Mouse (Mus musculus): Measurements from ENCODE around the gene Cdkn2aip. TPM values are rescaled to one million over a fixed set of nuclear protein-coding genes. Genes with fewer than 3 reads are reported as not detected.

Cdkn2aip gene
- polyA plus RNA-seq, 2 experiments from 2014 or later, result 12.3 to 13.8 TPM

Other genes with a start within 250 kb of the Cdkn2aip start
- 10 to 100 TPM; 17.2 to 21.3 TPM for gene Trappc11, start 180.5 kb downstream of the Cdkn2aip start, polyA plus RNA-seq (2017; shearing (Covaris generic))
- 10 to 100 TPM; 25.1 to 25.8 TPM for gene Rwdd4a, start 180.3 kb downstream of the Cdkn2aip start, polyA plus RNA-seq (2017; shearing (Covaris generic))
- gene Ing2, start 38.4 kb downstream of the Cdkn2aip start, polyA plus RNA-seq (2017; shearing (Covaris generic)), result 1 to 10 TPM; 5.3 to 8.6 TPM
- gene Cldn24, start 108.2 kb upstream of the Cdkn2aip start, polyA plus RNA-seq (2017; shearing (Covaris generic)), result not detected
- under 1 TPM in 1 of 2 experiments, not detected in 1; 0.89 TPM for gene Cldn22, start 110.5 kb upstream of the Cdkn2aip start, polyA plus RNA-seq (2017; shearing (Covaris generic))

Data from activated CD4-positive, CD25-positive, alpha-beta regulatory T cell, adult 4 months (primary cell).